Mouse (Mus musculus): ENCODE data around the gene Cnga3.

- TF ChIP-seq POLR2A (IDR thresholded peaks at IDR 0.05; ENCODE audit: insufficient read depth, low read depth, low read length) (no peak), CTCF (IDR thresholded peaks at IDR 0.05) (no peak), EP300 (IDR thresholded peaks at IDR 0.05; ENCODE audit: insufficient read depth, low read depth, low read length) (no peak)
Measured at GRCm38 (mm10) chr1:37218386-37218785, 4.2 kb downstream of the Cnga3 start.

Data from heart, adult 2 months (tissue).